19 mouse cellular contexts compared by ENCODE assay signal in genomic region chr1:98813990-98814389, GRCm38 (mm10).
A peak's percentile ranks its signal among the peaks of the same experiment; 100 is the strongest.
DNase-seq lines count a peak whose midpoint lies in the region; TF ChIP-seq lines count a peak whose summit lies in the region.
"Had no signal": no experiment of that assay in that cellular context is flagged by ENCODE, and none has a peak within 500 bp of the region (broad histone marks: within the 10 kb centered on the region; RNA-seq: fewer than 3 reads in every experiment).

No protein-coding gene starts in this region.

- H3K79me2 ChIP-seq in MEL (ENCODE audit: control insufficient read depth, insufficient read depth, low read length, poor library complexity), result no peaks in the 10 kb centered on the region

- no peak for TF ChIP-seq POLR2A in MEL (IDR thresholded peaks at IDR 0.05; ENCODE audit: control insufficient read depth in 1 of 2, insufficient read depth in 1 of 2, low read depth in 1 of 2, low read length in 2 of 2, poor library complexity in 1 of 2)

- H3K9me3 ChIP-seq in MEL (replicated peaks; ENCODE audit: insufficient read depth, low read length), result no peaks in the 10 kb centered on the region
- H3K9me3 ChIP-seq: G1E had no signal

- no peak for TF ChIP-seq RAD21 in MEL (IDR thresholded peaks at IDR 0.05; ENCODE audit: low read depth, low read length)

- no peaks in the 10 kb centered on the region for H3K27me3 ChIP-seq in MEL (ENCODE audit: control insufficient read depth in 1 of 2, insufficient read depth in 2 of 2, low read length in 2 of 2)
- H3K27me3 ChIP-seq: CH12.LX, Patski had no signal

- peak; percentile 95 to 98 for TF ChIP-seq EP300 in MEL (IDR thresholded peaks at IDR 0.05; ENCODE audit: low read depth in 1 of 2, low read length in 2 of 2)

- peak overlapping the region; percentile 94 for H3K27ac ChIP-seq in MEL (ENCODE audit: control insufficient read depth, low read depth, low read length)

- TF ChIP-seq CTCF in MEL (IDR thresholded peaks at IDR 0.05 in 2 of 3, conservative IDR thresholded peaks at IDR 0.05 in 1 of 3; ENCODE audit: control insufficient read depth in 1 of 3, insufficient read depth in 1 of 3, low read depth in 2 of 3, low read length in 3 of 3, poor library complexity in 1 of 3, severe bottlenecking in 1 of 3), result no peak

- DNase-seq in MEL (ENCODE audit: low read depth, low spot score) (peak; percentile 70), MEL-GATA-1-ER (ENCODE audit: extremely low read depth, low read depth) (peak; percentile 56)
- no peak for DNase-seq in left cerebral cortex, adult 9 months (ENCODE audit: low spot score in 2 of 2)
- no peak for DNase-seq in left cerebral cortex, adult 18-20 months (ENCODE audit: low spot score in 2 of 2)
- DNase-seq: adrenal gland, adult 2 months; adrenal gland, adult 8-10 months; adrenal gland, postnatal 10 days; adrenal gland, postnatal 14 days; adrenal gland, postnatal 25 days; adrenal gland, postnatal 36 days; B cell, adult 2 months; cerebellum, adult 11 months; cerebellum, adult 11-12 months; cerebellum, adult 18-20 months; cerebellum, adult 2 months; cerebellum, adult 8-10 months had no signal

- peaks cover 0 to 41% of the 10 kb centered on the region in 2 experiments; a peak in 2 of 4 replicates for H3K36me3 ChIP-seq in MEL (ENCODE audit: control insufficient read depth in 1 of 2, insufficient read depth in 2 of 2, low read length in 2 of 2)
- H3K36me3 ChIP-seq: G1E had no signal

- peaks cover 2 to 31% of the 10 kb centered on the region in 2 experiments for H3K4me1 ChIP-seq in MEL (ENCODE audit: control insufficient read depth in 1 of 2, insufficient read depth in 2 of 2, low read length in 2 of 2)

- peak overlapping the region; percentile 18 to 35; a peak in 2 of 4 replicates for H3K4me3 ChIP-seq in MEL (ENCODE audit: control insufficient read depth in 1 of 2, insufficient read depth in 1 of 2, low read depth in 2 of 2, low read length in 2 of 2)

- peak overlapping the region; percentile 32; the same call in 1 of the 2 replicates for H3K9ac ChIP-seq in MEL (ENCODE audit: control insufficient read depth, low read depth, low read length, poor library complexity, severe bottlenecking)

TF ChIP-seq in MEL, 35 proteins besides CTCF, POLR2A, EP300 and RAD21:
- no peak for TF ChIP-seq NRF1 (IDR thresholded peaks at IDR 0.05; ENCODE audit: insufficient read depth, low read depth, low read length, poor library complexity, severe bottlenecking)
- TF ChIP-seq ZNF384 (IDR thresholded peaks at IDR 0.05; ENCODE audit: low read depth, low read length), result peak; percentile 94
- no peak for TF ChIP-seq GABPA (IDR thresholded peaks at IDR 0.05; ENCODE audit: low read depth, low read length)
- no peak for TF ChIP-seq POLR2AphosphoS5 (IDR thresholded peaks at IDR 0.05; ENCODE audit: borderline replicate concordance, low read depth, low read length)
- peak; percentile 92 for TF ChIP-seq TCF12 (IDR thresholded peaks at IDR 0.05; ENCODE audit: low read depth, low read length)
- no peak for TF ChIP-seq ZKSCAN1 (IDR thresholded peaks at IDR 0.05; ENCODE audit: low read depth, low read length)
- TF ChIP-seq BHLHE40 (IDR thresholded peaks at IDR 0.05; ENCODE audit: borderline replicate concordance, low read depth, low read length), result no peak
- no peak for TF ChIP-seq MYB (IDR thresholded peaks at IDR 0.05; ENCODE audit: low read depth, low read length)
- TF ChIP-seq MYC (IDR thresholded peaks at IDR 0.05; ENCODE audit: low read depth, low read length), result 0 out of 2 replicates have a peak, but pooled peaks have one; percentile 30
- TF ChIP-seq E2F4 (IDR thresholded peaks at IDR 0.05; ENCODE audit: borderline replicate concordance, low read depth, low read length), result no peak
- no peak for TF ChIP-seq POLR2AphosphoS2 (IDR thresholded peaks at IDR 0.05; ENCODE audit: low read length)
- TF ChIP-seq USF1 (IDR thresholded peaks at IDR 0.05; ENCODE audit: low read depth, low read length), result no peak
- peak; percentile 51; the same call in 1 of the 2 replicates for TF ChIP-seq SIN3A (IDR thresholded peaks at IDR 0.05; ENCODE audit: low read length)
- TF ChIP-seq JUND (IDR thresholded peaks at IDR 0.05; ENCODE audit: low read depth, low read length), result no peak
- peak; percentile 82; the same call in 1 of the 2 replicates for TF ChIP-seq ETS1 (IDR thresholded peaks at IDR 0.05; ENCODE audit: low read depth, low read length)
- 0 out of 2 replicates have a peak, but pooled peaks have one; percentile 5 for TF ChIP-seq ZMIZ1 (IDR thresholded peaks at IDR 0.05; ENCODE audit: low read depth, low read length)
- no peak for TF ChIP-seq UBTF (IDR thresholded peaks at IDR 0.05; ENCODE audit: borderline replicate concordance, insufficient read depth, low read depth, low read length)
- peak; percentile 91; the same call in 1 of the 2 replicates for TF ChIP-seq RCOR1 (IDR thresholded peaks at IDR 0.05; ENCODE audit: low read depth, low read length)
- no peak for TF ChIP-seq ELF1 (IDR thresholded peaks at IDR 0.05; ENCODE audit: low read depth, low read length)
- peak; percentile 97 for TF ChIP-seq GATA1 (IDR thresholded peaks at IDR 0.05; ENCODE audit: low read depth, low read length)
- no peak for TF ChIP-seq TAL1 (IDR thresholded peaks at IDR 0.05; ENCODE audit: low read length)
- no peak for TF ChIP-seq ZC3H11A (IDR thresholded peaks at IDR 0.05; ENCODE audit: low read depth, low read length)
- no peak for TF ChIP-seq USF2 (IDR thresholded peaks at IDR 0.05; ENCODE audit: borderline replicate concordance in 1 of 2, insufficient read depth in 1 of 2, low read depth in 1 of 2, low read length in 2 of 2)
- peak; percentile 83 for TF ChIP-seq MEF2A (IDR thresholded peaks at IDR 0.05; ENCODE audit: extremely low read depth, insufficient replicate concordance, low read depth, low read length, poor library complexity, severe bottlenecking)
- no peak for TF ChIP-seq MAX (IDR thresholded peaks at IDR 0.05; ENCODE audit: low read length)
- no peak for TF ChIP-seq MAZ (IDR thresholded peaks at IDR 0.05; ENCODE audit: low read depth, low read length)
- no peak for TF ChIP-seq KAT2A (conservative IDR thresholded peaks at IDR 0.05; ENCODE audit: low read depth, low read length)
- 0 out of 2 replicates have a peak, but pooled peaks have one; percentile 7 for TF ChIP-seq MAFK (IDR thresholded peaks at IDR 0.05; ENCODE audit: borderline replicate concordance, low read depth, low read length)
- TF ChIP-seq TBP (IDR thresholded peaks at IDR 0.05; ENCODE audit: low read depth, low read length), result no peak
- TF ChIP-seq CHD2 (IDR thresholded peaks at IDR 0.05; ENCODE audit: low read length), result no peak
- no peak for TF ChIP-seq CHD1 (IDR thresholded peaks at IDR 0.05; ENCODE audit: low read depth, low read length)
- TF ChIP-seq HCFC1 (IDR thresholded peaks at IDR 0.05; ENCODE audit: low read depth, low read length), result 0 out of 2 replicates have a peak, but pooled peaks have one; percentile 31
- TF ChIP-seq MXI1 (IDR thresholded peaks at IDR 0.05; ENCODE audit: low read depth, low read length), result peak; percentile 30; the same call in 1 of the 2 replicates
- no peak for TF ChIP-seq NELFE (IDR thresholded peaks at IDR 0.05; ENCODE audit: low read depth, low read length)
- TF ChIP-seq SMC3 (IDR thresholded peaks at IDR 0.05; ENCODE audit: low read depth, low read length), result no peak

Comparison
In these comparisons a context has a peak if more than half of its experiments do, and no peak if none do; other contexts are left out.
1. DNase-seq: peak in MEL (single experiment) and MEL-GATA-1-ER (single experiment); none in left cerebral cortex, adult 9 months (0 of 2) and left cerebral cortex, adult 18-20 months (0 of 2).